Mouse (Mus musculus) heart, postnatal 25 days (tissue): ENCODE results near the gene Arhgef18. TPM values are rescaled to one million over a fixed set of nuclear protein-coding genes. Genes with fewer than 3 reads are reported as not detected.

ENCODE experiments used
- DNase-seq: peaks from one replicate; pipeline ENCODE4 v3.0.0; 2022; ENCODE audit warnings: low spot score
- intact Hi-C: fragments of 180-260 bp; cut with DNase I; formaldehyde crosslinking; loops from one replicate; pipeline ENCODE4 v1.15.1; 2025
- total RNA-seq, 2 experiments: library from RNA; stranded (reverse); gene quantifications; 2 replicates each; pipeline ENCODE4 v1.2.3; 2021

The Arhgef18 gene
- total RNA-seq, 2 experiments from 2014 or later, result 20.0 to 20.3 TPM

DNA sequence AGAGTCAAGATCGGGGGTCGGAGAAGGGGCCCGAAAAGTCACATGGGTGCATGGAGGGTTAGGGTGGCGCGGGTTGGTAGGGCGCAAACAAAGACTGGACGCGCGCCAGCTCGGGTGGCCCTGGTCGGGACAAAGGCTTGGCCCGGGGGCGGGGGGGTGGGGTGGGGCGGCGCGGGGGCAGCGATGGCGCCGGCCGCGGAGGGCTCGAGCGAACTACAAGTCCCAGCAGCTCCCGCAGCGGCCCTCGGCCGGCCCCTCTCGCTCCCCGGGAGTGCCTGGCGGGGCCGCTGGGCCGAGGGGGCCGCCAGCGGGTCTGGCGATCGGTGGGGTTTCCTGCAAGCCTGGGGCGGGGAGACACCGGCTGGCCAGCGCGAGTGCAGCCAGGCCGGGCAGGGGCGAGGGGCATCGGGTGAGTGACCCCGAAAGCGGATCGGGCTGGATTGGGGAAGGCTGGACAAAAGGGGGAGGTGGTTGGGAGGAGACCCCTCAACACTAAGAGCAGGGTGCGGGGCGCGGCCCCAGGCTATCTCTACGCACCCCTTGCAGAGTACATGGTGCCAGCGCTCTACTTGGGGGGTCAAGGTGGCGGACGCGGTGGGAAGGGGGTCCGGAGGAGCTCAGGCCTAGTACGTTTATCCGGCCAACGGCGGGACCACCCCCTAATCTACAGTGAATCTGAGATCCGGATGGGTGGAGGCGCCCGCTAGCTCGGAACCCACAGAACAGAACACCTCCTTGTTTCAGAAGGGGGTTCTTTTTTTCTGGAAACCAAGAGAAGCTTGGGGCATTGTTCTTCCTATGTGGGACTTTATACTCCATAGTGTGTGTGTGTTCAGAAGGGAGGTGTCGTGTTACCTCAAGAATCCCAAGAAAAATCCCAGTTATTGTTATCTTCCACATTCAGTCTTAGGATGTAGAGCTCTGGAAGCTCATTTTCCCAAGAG, 100.4 kb downstream of the Arhgef18 start, which contains the start of gene Zfp358:
Gene Zfp358 (plus strand): TSS at position 238 of the 944 bp plus-strand sequence.
- intact Hi-C loops, result no loop called here
- peak; percentile 59 for DNase-seq

DNA sequence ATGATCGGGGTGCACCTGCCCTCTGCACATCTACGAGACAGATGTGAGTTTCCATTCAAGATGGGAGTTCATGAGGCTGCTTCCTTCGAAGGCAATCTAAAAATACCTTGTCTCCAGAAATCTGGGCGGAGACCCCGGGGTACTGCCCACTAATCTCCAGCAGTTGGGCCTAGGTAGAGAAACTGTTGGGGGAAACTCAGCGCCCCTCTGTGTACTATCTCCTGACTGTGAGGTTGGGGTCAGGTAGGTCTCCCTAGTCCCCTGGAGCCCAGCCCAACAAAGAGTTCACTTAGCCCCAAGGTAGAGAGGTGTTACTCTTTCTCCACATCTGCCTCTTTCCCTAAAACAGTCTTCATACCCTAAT, 101.0 kb downstream of the Arhgef18 start:
- intact Hi-C loops, result no loop called here
- DNase-seq, result no peak

GRCm38 (mm10) chr8:3495578-3496427, 103.0 kb downstream of the Arhgef18 start:
- intact Hi-C loops, result no loop called here
- no peak for DNase-seq

GRCm38 (mm10) chr8:3496428-3496748, 103.6 kb downstream of the Arhgef18 start:
- intact Hi-C loops, result no loop called here
- no peak for DNase-seq

GRCm38 (mm10) chr8:3498583-3498982, 105.8 kb downstream of the Arhgef18 start:
- intact Hi-C loops, result no loop called here
- DNase-seq, result no peak

- intact Hi-C loops, result loop anchor here (2.0 kb wide), 1 partner anchor 15 kb away; the partner anchor contains the start of gene Pnpla6
- no peak for DNase-seq
Observed at GRCm38 (mm10) chr8:3499751-3500150, 106.9 kb downstream of the Arhgef18 start.

- DNase-seq, result peak; percentile 96
- intact Hi-C loops, result loop anchor here (2.0 kb wide), 1 partner anchor 14 kb away; the partner anchor contains the start of gene Pnpla6
Observed at GRCm38 (mm10) chr8:3500235-3501090, 107.7 kb downstream of the Arhgef18 start, which contains the start of gene Mcoln1. Gene Mcoln1, plus strand, starts transcription at chr8:3500457.

DNA sequence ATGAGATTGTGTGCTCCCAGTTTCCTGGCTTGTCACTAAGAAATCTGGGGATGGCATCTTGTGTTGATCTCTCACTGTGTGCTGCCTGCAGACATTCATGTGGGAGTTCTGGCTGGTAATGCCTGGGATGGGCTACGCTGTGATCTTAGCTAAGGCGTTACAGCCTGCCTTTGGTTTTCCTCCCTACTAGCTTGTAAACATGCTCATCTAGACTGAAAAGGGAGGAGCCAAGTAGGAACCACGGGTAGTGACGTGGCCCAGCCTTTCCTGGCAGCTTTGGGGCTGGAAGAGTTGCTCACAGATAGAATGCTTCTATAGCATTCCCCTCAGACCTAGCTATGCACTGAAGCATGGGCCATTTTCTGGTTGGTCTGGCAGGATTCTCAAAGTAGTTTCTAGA, 109.4 kb downstream of the Arhgef18 start:
- intact Hi-C loops, result no loop called here
- DNase-seq, result no peak

Other genes with a start within 250 kb of the Arhgef18 start
- gene Insr, start 113.4 kb upstream of the Arhgef18 start, total RNA-seq, result 100 to 1,000 TPM; 118 to 122 TPM
- gene A430078G23Rik, start 39.6 kb upstream of the Arhgef18 start, total RNA-seq, result under 1 TPM; 0.34 to 0.67 TPM
- 1 to 10 TPM; 3.2 to 3.4 TPM for gene Pex11g, start 74.7 kb downstream of the Arhgef18 start, total RNA-seq
- not detected for gene Tex45, start 77.9 kb downstream of the Arhgef18 start, total RNA-seq
- 10 to 100 TPM; 27.2 to 28.6 TPM for gene Zfp358, start 100.1 kb downstream of the Arhgef18 start, total RNA-seq
- gene Mcoln1, start 107.5 kb downstream of the Arhgef18 start, total RNA-seq, result 10 to 100 TPM; 18.5 to 22.0 TPM
- gene Pnpla6, start 122.4 kb downstream of the Arhgef18 start, total RNA-seq, result 10 to 100 TPM; 10.6 to 11.9 TPM
- gene C330021F23Rik, start 175.0 kb downstream of the Arhgef18 start, total RNA-seq, result under 1 TPM in 1 of 2 experiments, not detected in 1; 0.25 TPM
- gene Camsap3, start 194.3 kb downstream of the Arhgef18 start, total RNA-seq, result under 1 TPM; 0.47 to 0.67 TPM
- 10 to 100 TPM; 14.5 to 14.9 TPM for gene Xab2, start 228.3 kb downstream of the Arhgef18 start, total RNA-seq
- 10 to 100 TPM; 70.6 to 80.3 TPM for gene Pet100, start 228.5 kb downstream of the Arhgef18 start, total RNA-seq
- not detected for gene Pcp2, start 232.5 kb downstream of the Arhgef18 start, total RNA-seq
- gene Stxbp2, start 237.9 kb downstream of the Arhgef18 start, total RNA-seq, result 1 to 10 TPM; 4.5 to 4.8 TPM